21 mouse cellular contexts compared by ENCODE assay signal in genomic region chr11:33919826-33920225, GRCm38 (mm10). TPM values are rescaled to one million over a fixed set of nuclear protein-coding genes. Genes with fewer than 3 reads are reported as not detected.
"Had no signal": no experiment of that assay in that cellular context is flagged by ENCODE, and none has a peak within 500 bp of the region (broad histone marks: within the 10 kb centered on the region; RNA-seq: fewer than 3 reads in every experiment).

No protein-coding gene starts in this region.

- DNase-seq: kidney, adult 2 months; kidney, postnatal 25 days; layer of hippocampus, adult 9-11 months; liver, embryonic 13.5 days; lung, adult 2 months; lung, postnatal 14 days; lung, postnatal 4 days; midbrain, embryonic 14.5 days; retina, postnatal 1 day; right cerebral cortex, postnatal 4 days had no signal

- ATAC-seq: intestine, postnatal 0 days had no signal

- H3K36me3 ChIP-seq: limb, embryonic 10.5 days; limb, embryonic 13.5 days; liver, embryonic 13.5 days; midbrain, embryonic 10.5 days; neural tube, embryonic 13.5 days had no signal

- H3K4me1 ChIP-seq: liver, embryonic 13.5 days had no signal

- H3K4me3 ChIP-seq: layer of hippocampus, adult 2 months; limb, embryonic 10.5 days; limb, embryonic 13.5 days; liver, embryonic 13.5 days; midbrain, embryonic 10.5 days; neural tube, embryonic 13.5 days had no signal

- H3K27ac ChIP-seq: kidney, postnatal 0 days; layer of hippocampus, adult 2 months; limb, embryonic 10.5 days; limb, embryonic 13.5 days; liver, embryonic 13.5 days; midbrain, embryonic 10.5 days; neural tube, embryonic 13.5 days; stomach, postnatal 0 days had no signal

- H3K27me3 ChIP-seq: liver, embryonic 13.5 days had no signal

RNA-seq across cellular contexts. Expression of gene Kcnmb1, which starts 43.0 kb away (rescaled TPM):
- total RNA-seq: liver, adult 2 months; megakaryocyte progenitor cell, adult 5-6 weeks; neutrophil, adult 5-6 weeks had no signal
